Mouse (Mus musculus) testis, adult 2 months (tissue): ENCODE data around the gene Hs3st6. TPM values are rescaled to one million over a fixed set of nuclear protein-coding genes. Genes with fewer than 3 reads are reported as not detected.
A peak's percentile ranks its signal among the peaks of the same experiment; 100 is the strongest.

ENCODE experiments used
- H3K27ac ChIP-seq: fragments of 200-500 bp; 2 replicates; pipeline ENCODE4 v1.5.1; 2012; ENCODE audit warnings: low read depth, low read length; ENCODE audit not compliant: control insufficient read depth, insufficient read depth
- H3K27me3 ChIP-seq: fragments of 200-500 bp; 2 replicates; pipeline ENCODE4 v1.6.1; 2012; ENCODE audit warnings: mild to moderate bottlenecking, low read length, moderate library complexity; ENCODE audit not compliant: control insufficient read depth, insufficient read depth
- H3K36me3 ChIP-seq: fragments of 200-500 bp; 2 replicates; pipeline ENCODE4 v1.6.1; 2012; ENCODE audit warnings: mild to moderate bottlenecking, low read length; ENCODE audit not compliant: control insufficient read depth, insufficient read depth
- H3K4me1 ChIP-seq: fragments of 200-500 bp; 2 replicates; pipeline ENCODE4 v1.6.1; 2012; ENCODE audit warnings: low read length; ENCODE audit not compliant: control insufficient read depth, insufficient read depth
- H3K4me3 ChIP-seq: fragments of 200-500 bp; 2 replicates; pipeline ENCODE4 v1.5.1; 2012; ENCODE audit warnings: low read depth, mild to moderate bottlenecking, low read length, moderate library complexity, mixed read lengths; ENCODE audit not compliant: control insufficient read depth
- CTCF ChIP-seq: fragments of 200-500 bp; IDR thresholded peaks from 2 replicates; pipeline ENCODE4 v1.5.1; 2012; ENCODE audit warnings: low read depth, mild to moderate bottlenecking, inconsistent platforms, low read length, moderate library complexity; ENCODE audit not compliant: control insufficient read depth, insufficient read depth, insufficient replicate concordance
- POLR2A ChIP-seq: fragments of 200-500 bp; IDR thresholded peaks from 2 replicates; pipeline ENCODE4 v1.6.1; 2012; ENCODE audit warnings: low read depth, mild to moderate bottlenecking, inconsistent platforms, low read length, moderate library complexity; ENCODE audit not compliant: control insufficient read depth
- polyA plus RNA-seq: library from polyadenylated mRNA; depleted of rRNA; stranded (reverse); fragments of >200 nt; gene quantifications from 2 replicates; pipeline ENCODE4 v1.2.3, GENCODE M21; 2012

The Hs3st6 gene
- polyA plus RNA-seq, 1 experiment = 0.73 TPM

- no peak for TF ChIP-seq POLR2A
- TF ChIP-seq CTCF = no peak
- peaks cover 29% of the 10 kb centered on the region for H3K4me1 ChIP-seq
- no peaks in the 10 kb centered on the region for H3K36me3 ChIP-seq
- no peaks in the 10 kb centered on the region for H3K27me3 ChIP-seq
- no peak overlapping the region for H3K4me3 ChIP-seq
- no peak overlapping the region for H3K27ac ChIP-seq
Measured at GRCm38 (mm10) chr17:24732233-24732935, 20.4 kb upstream of the Hs3st6 start.

GRCm38 (mm10) chr17:24733434-24734050 is 19.2 kb upstream of the Hs3st6 start:
- H3K27ac ChIP-seq = no peak overlapping the region

GRCm38 (mm10) chr17:24734513-24734912 is 18.3 kb upstream of the Hs3st6 start:
- peaks cover 20% of the 10 kb centered on the region for H3K4me1 ChIP-seq
- no peaks in the 10 kb centered on the region for H3K36me3 ChIP-seq
- no peak for TF ChIP-seq CTCF
- TF ChIP-seq POLR2A = no peak
- no peak overlapping the region for H3K27ac ChIP-seq
- peak overlapping the region; percentile 1; the same call in 1 of the 2 replicates for H3K4me3 ChIP-seq
- no peaks in the 10 kb centered on the region for H3K27me3 ChIP-seq

More at GRCm38 (mm10) chr17:24733434-24734050, 19.2 kb upstream of the Hs3st6 start:
- TF ChIP-seq CTCF (no peak), POLR2A (no peak)
- H3K27me3 ChIP-seq = no peaks in the 10 kb centered on the region
- peaks cover 22% of the 10 kb centered on the region for H3K4me1 ChIP-seq
- no peak overlapping the region for H3K4me3 ChIP-seq
- H3K36me3 ChIP-seq = no peaks in the 10 kb centered on the region

GRCm38 (mm10) chr17:24735446-24735845 is 17.3 kb upstream of the Hs3st6 start:
- TF ChIP-seq CTCF (no peak), POLR2A (no peak)
- Histone ChIP-seq H3K4me3 (peak overlapping the region; percentile 46), H3K36me3 (no peaks in the 10 kb centered on the region), H3K27me3 (no peaks in the 10 kb centered on the region), H3K4me1 (peaks cover 20% of the 10 kb centered on the region), H3K27ac (no peak overlapping the region)

- H3K4me1 ChIP-seq = peaks cover 20% of the 10 kb centered on the region
Measured at GRCm38 (mm10) chr17:24736330-24737051, 16.3 kb upstream of the Hs3st6 start, which contains the start of gene Msrb1. Gene Msrb1 (plus strand): TSS chr17:24736642.

GRCm38 (mm10) chr17:24737135-24737810 is 15.5 kb upstream of the Hs3st6 start:
- Histone ChIP-seq H3K27me3 (no peaks in the 10 kb centered on the region), H3K36me3 (no peaks in the 10 kb centered on the region), H3K4me3 (peak overlapping the region; percentile 91), H3K4me1 (peaks cover 20% of the 10 kb centered on the region), H3K27ac (no peak overlapping the region)
- no peak for TF ChIP-seq POLR2A
- TF ChIP-seq CTCF = no peak

More at GRCm38 (mm10) chr17:24736330-24737051, 16.3 kb upstream of the Hs3st6 start, which contains the start of gene Msrb1:
- no peaks in the 10 kb centered on the region for H3K27me3 ChIP-seq
- TF ChIP-seq CTCF (no peak), POLR2A (peak; percentile 81)
- H3K36me3 ChIP-seq = no peaks in the 10 kb centered on the region
- peak within 1 kb of the TSS; percentile 59; the same call in 1 of the 2 replicates for H3K27ac ChIP-seq
- peak within 1 kb of the TSS; percentile 91 for H3K4me3 ChIP-seq
